Mouse (Mus musculus): ENCODE data around the gene Mlec.
"Not testable (repeated sequence)": the region's sequence is repeated elsewhere in the genome, so short reads cannot be mapped to it uniquely, and the experiment has no call there.

Gene Mlec

GRCm38 (mm10) chr5:115179596-115179995 is 21.6 kb upstream of the Mlec start:
- DNase-seq (ENCODE audit: low read depth, low spot score): no peak

GRCm38 (mm10) chr5:115177866-115178265 is 19.9 kb upstream of the Mlec start:
- DNase-seq (ENCODE audit: low read depth, low spot score): no peak

DNA sequence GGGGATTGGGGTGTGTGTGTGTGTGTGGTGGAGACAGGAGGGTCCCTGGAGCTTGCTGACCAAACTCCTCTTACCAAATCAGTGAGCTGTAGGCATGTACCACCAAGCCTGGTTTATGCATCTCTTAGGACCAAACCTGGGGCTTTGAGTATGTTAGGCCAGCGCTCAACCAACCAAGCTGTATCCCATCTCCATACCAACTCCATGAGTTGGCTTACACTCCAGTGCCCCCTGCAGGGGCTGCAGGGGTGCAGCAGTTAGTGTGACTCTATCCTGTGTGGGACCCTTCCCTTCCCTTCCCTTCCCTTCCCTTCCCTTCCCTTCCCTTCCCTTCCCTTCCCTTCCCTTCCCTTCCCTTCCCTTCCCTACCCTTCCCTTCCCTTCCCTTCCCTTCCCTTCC is 16.6 kb upstream of the Mlec start:
- peak; percentile 40 for DNase-seq (ENCODE audit: low read depth, low spot score)

- no peak for DNase-seq (ENCODE audit: low read depth, low spot score)
Measured at GRCm38 (mm10) chr5:115170150-115170549, 12.2 kb upstream of the Mlec start.

GRCm38 (mm10) chr5:115168641-115169415 is 10.8 kb upstream of the Mlec start:
- no peak for DNase-seq (ENCODE audit: low read depth, low spot score)

GRCm38 (mm10) chr5:115167396-115167795 is 9.4 kb upstream of the Mlec start:
- peak; percentile 79 for DNase-seq (ENCODE audit: low read depth, low spot score)

DNA sequence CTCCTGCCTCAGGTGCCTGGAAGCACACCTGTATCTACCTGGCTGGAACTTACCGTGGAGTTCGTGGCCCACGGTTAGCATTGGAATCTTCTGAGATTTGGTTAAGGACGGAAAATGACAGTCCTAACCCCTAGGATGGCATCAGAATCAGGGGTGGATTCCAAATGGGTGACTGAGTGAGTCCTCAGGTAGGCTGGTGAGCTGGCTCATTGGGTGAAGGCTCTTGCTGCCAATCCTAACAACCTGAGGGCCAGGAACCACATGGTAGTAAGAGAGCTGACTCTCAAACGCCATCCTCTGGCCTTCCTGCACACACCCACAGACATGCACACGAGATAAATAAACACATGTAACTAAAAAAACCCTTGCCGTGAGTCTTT is 8.8 kb upstream of the Mlec start:
- no peak for DNase-seq (ENCODE audit: low read depth, low spot score)

DNA sequence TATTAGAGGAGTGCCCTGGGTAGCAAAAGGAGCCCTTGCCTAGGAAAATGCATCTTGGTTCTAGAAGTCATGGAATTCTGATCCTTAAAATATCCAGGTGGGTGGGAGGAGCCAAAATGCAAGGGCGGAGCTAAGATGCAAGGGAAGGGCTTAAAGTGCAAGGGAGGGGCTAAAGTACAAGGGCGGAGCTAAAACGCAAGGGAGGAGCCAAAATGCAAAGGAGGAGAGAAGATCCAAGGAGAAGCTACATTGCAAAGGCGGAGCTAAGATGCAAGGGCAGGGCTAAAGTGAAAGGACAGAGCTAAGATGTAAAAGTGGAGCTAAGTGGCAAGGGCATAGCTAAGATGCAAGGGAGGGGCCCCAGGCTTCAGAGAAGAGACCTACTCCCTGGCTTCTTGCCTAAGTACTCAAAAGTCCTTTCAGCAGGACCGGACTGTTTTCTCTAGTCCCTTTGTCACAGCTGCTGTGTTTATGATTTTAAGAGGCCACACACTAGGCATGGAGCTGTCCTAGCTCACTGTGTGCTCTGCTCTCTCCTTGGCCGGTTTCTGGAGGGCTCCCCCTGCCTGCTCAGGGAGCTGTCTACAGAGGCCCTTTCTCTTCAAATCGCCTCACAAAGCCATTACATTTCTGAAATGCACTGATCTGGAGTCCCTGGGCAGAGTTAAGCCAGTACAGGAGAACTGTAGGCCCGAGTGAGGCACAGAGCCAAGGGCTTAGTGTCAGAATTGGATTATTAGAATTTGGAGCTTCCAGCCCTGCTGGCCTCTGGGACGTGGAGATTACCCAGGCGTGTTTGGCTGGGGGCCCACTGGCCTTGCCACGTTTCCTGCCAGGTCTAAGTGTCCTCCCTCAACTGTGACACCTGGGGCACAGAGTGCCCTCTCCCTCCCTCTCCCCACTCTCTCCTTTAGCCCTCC is 8.2 kb upstream of the Mlec start:
- peak; percentile 23 for DNase-seq (ENCODE audit: low read depth, low spot score)

DNA sequence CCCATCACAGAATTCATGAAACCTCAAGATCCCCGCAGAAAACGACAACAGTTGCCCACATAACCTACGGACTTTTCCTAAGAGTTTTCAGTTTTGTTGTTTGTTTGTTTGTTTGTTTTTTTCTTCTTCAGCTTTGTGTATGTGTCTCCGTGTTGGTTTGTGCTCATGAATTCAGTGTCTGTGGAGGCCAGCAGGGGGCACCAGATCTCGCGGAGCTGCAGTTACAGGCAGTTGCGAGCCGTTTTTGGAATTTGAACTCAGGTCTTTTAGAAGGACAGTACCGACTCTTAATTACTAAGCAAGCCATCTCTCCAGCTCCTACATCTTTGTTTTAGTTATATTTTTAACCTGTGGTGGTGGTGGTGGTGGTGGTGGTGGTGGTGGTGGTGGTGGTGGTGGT is 7.4 kb upstream of the Mlec start:
- peak; percentile 28 for DNase-seq (ENCODE audit: low read depth, low spot score)

GRCm38 (mm10) chr5:115164446-115164845 is 6.5 kb upstream of the Mlec start:
- DNase-seq (ENCODE audit: low read depth, low spot score): not testable (repeated sequence)

DNA sequence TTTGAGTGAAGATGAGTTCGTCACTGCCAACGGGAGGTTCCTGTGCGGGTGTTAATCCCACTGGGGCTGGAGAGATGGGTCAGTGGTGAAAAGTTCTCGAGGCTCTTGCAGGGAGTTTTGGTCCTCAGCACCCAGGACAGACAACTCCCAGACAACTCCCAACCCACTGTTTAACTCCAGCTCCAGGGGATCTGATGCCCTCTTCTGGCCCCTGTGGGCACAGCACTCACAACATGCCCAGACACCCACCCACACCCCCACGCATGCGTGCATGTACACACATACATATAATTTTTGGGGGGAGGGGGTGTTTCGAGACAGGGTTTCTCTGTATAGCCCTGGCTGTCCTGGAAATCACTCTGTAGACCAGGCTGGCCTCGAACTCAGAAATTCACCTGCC is 5.6 kb upstream of the Mlec start:
- peak; percentile 64 for DNase-seq (ENCODE audit: low read depth, low spot score)

GRCm38 (mm10) chr5:115161940-115162279 is 3.9 kb upstream of the Mlec start:
- DNase-seq (ENCODE audit: low read depth, low spot score): not testable (repeated sequence)

GRCm38 (mm10) chr5:115161064-115161939 is 3.3 kb upstream of the Mlec start:
- DNase-seq (ENCODE audit: low read depth, low spot score): peak; percentile 51

GRCm38 (mm10) chr5:115160655-115161054 is 2.7 kb upstream of the Mlec start:
- peak; percentile 28 for DNase-seq (ENCODE audit: low read depth, low spot score)

DNA sequence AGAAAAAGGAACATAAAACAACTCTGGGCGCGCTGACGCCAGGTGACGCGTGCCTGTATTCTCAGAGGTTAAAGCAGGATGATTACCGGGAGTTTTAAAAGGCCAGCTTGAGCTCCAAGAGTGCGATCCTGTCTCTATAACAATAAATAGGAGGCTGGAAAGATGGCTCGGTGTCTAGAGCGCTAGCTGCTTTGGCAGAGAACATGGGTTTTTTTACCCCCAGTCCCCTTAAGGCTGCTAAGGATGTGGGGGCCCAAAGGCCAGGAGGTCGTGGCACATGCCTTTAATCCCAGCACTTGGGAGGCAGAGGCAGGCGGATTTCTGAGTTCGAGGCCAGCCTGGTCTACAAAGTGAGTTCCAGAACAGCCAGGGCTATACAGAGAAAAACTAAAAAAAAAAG is 1.2 kb upstream of the Mlec start:
- no peak for DNase-seq (ENCODE audit: low read depth, low spot score)

DNA sequence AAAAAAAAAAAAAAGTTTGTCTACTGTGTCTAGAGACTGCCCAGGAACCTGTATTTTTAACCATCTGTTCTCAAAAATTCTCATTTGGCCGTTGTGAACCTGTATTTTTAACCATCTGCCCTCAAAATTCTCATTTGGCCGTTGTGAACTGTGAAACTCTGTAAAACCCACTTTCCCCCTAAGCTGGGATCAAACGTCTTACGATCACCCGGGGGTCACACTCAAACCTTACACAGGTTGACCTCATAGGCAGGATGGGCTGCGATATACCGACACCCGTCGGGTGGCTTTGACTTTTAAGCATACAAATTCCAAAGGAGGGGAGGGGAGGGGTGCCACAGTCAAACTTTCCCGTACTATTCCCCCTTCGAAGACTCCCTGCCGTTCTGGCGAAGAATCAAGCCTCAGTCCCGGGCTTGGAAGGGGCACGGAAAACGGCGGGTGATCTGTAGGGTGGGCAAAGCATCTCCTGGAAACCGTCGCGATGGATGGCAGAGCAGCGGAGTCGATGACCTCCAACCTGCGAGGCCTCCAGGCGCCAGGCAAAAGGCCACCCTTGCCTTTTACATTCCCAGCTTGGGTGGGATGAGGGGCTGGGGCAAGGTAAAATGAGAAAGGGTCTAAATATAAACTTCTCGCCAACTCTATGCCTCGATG is 918 bp downstream of the Mlec start:
- peak; percentile 64 for DNase-seq (ENCODE audit: low read depth, low spot score)

DNA sequence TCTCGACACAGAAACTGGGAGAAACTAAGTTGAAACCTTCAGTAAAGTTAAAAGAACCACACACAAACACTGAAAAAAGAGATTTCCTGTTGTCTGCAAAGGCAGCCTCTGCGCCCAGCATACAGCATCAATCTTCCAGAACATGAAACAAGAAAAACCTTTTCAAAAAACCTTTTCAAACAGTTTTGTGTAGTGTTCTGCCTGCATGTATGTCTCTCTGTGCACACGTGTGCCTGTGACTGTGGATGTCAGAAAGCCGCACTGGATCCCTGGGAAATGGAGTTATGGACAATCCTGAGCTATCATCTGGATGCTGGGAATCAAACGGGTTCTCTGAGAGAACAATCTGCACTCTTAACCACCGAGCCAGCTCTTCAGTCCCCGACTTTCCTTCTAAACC is 1.6 kb downstream of the Mlec start:
- DNase-seq (ENCODE audit: low read depth, low spot score): peak; percentile 57

DNA sequence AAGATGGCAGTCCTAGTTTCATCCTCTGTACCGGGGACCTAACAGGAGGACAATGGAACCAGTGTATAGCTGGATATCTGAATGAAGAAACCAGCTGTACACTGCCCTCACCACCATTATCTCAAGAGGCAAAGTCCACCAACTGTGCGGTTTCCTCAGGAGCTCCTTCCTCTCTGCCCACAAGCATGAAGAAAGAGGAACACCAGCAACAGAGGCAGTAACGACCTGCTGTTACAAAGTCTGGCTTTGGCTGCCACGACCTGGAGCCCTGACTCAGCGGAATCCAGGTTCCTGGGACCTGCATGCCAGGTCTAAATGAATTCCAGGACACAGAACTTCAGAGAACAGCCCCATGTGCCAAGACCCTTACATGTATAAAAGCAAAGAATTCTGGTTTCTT is 2.1 kb downstream of the Mlec start:
- peak; percentile 40 for DNase-seq (ENCODE audit: low read depth, low spot score)

DNA sequence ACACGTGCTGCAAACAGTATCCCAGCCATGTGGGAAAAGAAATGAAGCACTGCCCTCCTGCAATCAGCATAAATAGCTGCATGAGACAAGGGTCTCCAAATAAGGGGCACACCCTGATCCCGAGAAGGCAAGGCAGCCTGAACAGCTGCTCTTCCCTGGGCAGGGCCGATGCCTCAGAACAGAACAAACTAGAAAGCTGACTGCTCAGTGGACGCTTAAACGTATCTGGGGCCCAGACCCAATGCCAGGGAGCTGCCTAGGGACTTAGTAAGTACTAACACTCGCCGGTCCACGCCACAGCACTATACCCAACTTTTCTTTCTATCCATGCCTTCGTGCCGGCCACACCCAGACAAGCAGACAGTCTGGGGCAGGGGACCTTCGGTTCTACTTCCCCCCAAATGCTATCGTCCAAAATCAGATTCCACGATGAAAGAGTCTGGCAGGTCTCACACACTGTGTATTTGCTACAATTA is 2.8 kb downstream of the Mlec start:
- no peak for DNase-seq (ENCODE audit: low read depth, low spot score)

- DNase-seq (ENCODE audit: low read depth, low spot score): peak; percentile 48
Measured at GRCm38 (mm10) chr5:115152132-115152956, 5.6 kb downstream of the Mlec start.

Data from CD4-positive helper T cell, adult 2 months (primary cell).